Mouse (Mus musculus) CH12.LX (cell line): ENCODE measurements around the gene Fancd2. TPM values are rescaled to one million over a fixed set of nuclear protein-coding genes. Genes with fewer than 3 reads are reported as not detected.

Experiments used
- DNase-seq: peaks from one replicate; pipeline ENCODE4 v3.0.0-alpha.2; 2013; ENCODE audit errors: extremely low read depth
- H3K27ac ChIP-seq: 2 replicates; pipeline ENCODE4 v1.5.1; 2012; ENCODE audit warnings: low read depth, mild to moderate bottlenecking, control low read depth, moderate library complexity; ENCODE audit not compliant: insufficient read depth
- H3K27me3 ChIP-seq: replicated peaks from 2 replicates; pipeline ENCODE3; 2012; ENCODE audit warnings: inconsistent platforms
- H3K36me3 ChIP-seq, 2 experiments: replicated peaks in 1 of 2; 2 replicates each; pipeline versions ENCODE3 to v1.6.1; 2012; ENCODE audit warnings: inconsistent platforms in 1 of 2, low read length in 1 of 2, mild to moderate bottlenecking in 1 of 2, mixed read lengths in 1 of 2, moderate library complexity in 1 of 2; ENCODE audit not compliant: control insufficient read depth in 1 of 2, insufficient read depth in 1 of 2
- H3K4me1 ChIP-seq, 2 experiments: 2 replicates each; pipeline ENCODE4 v1.6.1; 2012; ENCODE audit warnings: inconsistent platforms in 1 of 2, moderate library complexity in 1 of 2; ENCODE audit not compliant: insufficient read depth in 2 of 2, control insufficient read depth in 1 of 2
- H3K4me2 ChIP-seq: 2 replicates; pipeline ENCODE4 v1.6.1; 2012; ENCODE audit warnings: low read depth, mild to moderate bottlenecking, control low read depth; ENCODE audit not compliant: poor library complexity, insufficient read depth, severe bottlenecking
- H3K4me3 ChIP-seq, 3 experiments: fragments of 150-350 bp in 1 of 3; sonication (generic) in 1 of 3; replicated peaks in 1 of 3; 2 replicates each; pipeline versions ENCODE3 to v1.5.1; 2011 to 2012; ENCODE audit warnings: low read depth in 2 of 3, low read length in 2 of 3, mild to moderate bottlenecking in 2 of 3, moderate library complexity in 2 of 3, control low read depth in 1 of 3, improper control_type of control experiment in 1 of 3, inconsistent platforms in 1 of 3, mixed read lengths in 1 of 3; ENCODE audit not compliant: poor library complexity in 1 of 3
- H3K79me2 ChIP-seq: replicated peaks from 2 replicates; pipeline ENCODE4 v1.6.1; 2012; ENCODE audit warnings: mild to moderate bottlenecking, moderate library complexity; ENCODE audit not compliant: control insufficient read depth, poor library complexity, insufficient read depth, severe bottlenecking; ENCODE audit errors: extremely low read depth
- H3K9ac ChIP-seq: 2 replicates; pipeline ENCODE4 v1.6.1; 2012; ENCODE audit warnings: low read depth, mild to moderate bottlenecking, control low read depth, moderate library complexity; ENCODE audit not compliant: insufficient read depth
- H3K9me3 ChIP-seq: replicated peaks from 2 replicates; pipeline ENCODE3; 2012; ENCODE audit warnings: low read length, inconsistent platforms, mixed read lengths
- CHD1 ChIP-seq: IDR thresholded peaks from 2 replicates; pipeline ENCODE4 v1.6.1; 2012; ENCODE audit warnings: low read depth, low read length, improper control_type of control experiment, inconsistent platforms
- CHD2 ChIP-seq: IDR thresholded peaks from 2 replicates; pipeline ENCODE4 v1.6.1; 2011; ENCODE audit warnings: low read length, improper control_type of control experiment
- EP300 ChIP-seq: IDR thresholded peaks from 2 replicates; pipeline ENCODE4 v1.6.1; 2011; ENCODE audit warnings: low read length, improper control_type of control experiment
- ETS1 ChIP-seq: conservative IDR thresholded peaks from 2 replicates; pipeline ENCODE4 v1.6.1; 2012; ENCODE audit warnings: low read depth, mild to moderate bottlenecking, inconsistent platforms, low read length, improper control_type of control experiment, moderate library complexity
- GABPA ChIP-seq: IDR thresholded peaks from 2 replicates; pipeline ENCODE4 v1.6.1; 2012; ENCODE audit warnings: low read depth, low read length, improper control_type of control experiment, inconsistent platforms; ENCODE audit not compliant: insufficient replicate concordance
- MEF2A ChIP-seq: IDR thresholded peaks from 2 replicates; pipeline ENCODE4 v1.6.1; 2014; ENCODE audit warnings: low read depth, mild to moderate bottlenecking, inconsistent platforms, low read length, improper control_type of control experiment, borderline replicate concordance
- MXI1 ChIP-seq: IDR thresholded peaks from 2 replicates; pipeline ENCODE4 v1.6.1; 2011; ENCODE audit warnings: mild to moderate bottlenecking, low read depth, low read length, improper control_type of control experiment
- MYC ChIP-seq: IDR thresholded peaks from 2 replicates; pipeline ENCODE4 v1.6.1; 2011; ENCODE audit warnings: low read depth, mild to moderate bottlenecking, improper control_type of control experiment, low read length
- NELFE ChIP-seq: IDR thresholded peaks from 2 replicates; pipeline ENCODE4 v1.6.1; 2011; ENCODE audit warnings: low read depth, low read length, improper control_type of control experiment
- PAX5 ChIP-seq: IDR thresholded peaks from 2 replicates; pipeline ENCODE4 v1.6.1; 2012; ENCODE audit warnings: low read length, inconsistent platforms, mixed read lengths
- POLR2AphosphoS2 ChIP-seq: IDR thresholded peaks from 2 replicates; pipeline ENCODE4 v1.6.1; 2011; ENCODE audit warnings: low read depth, low read length, improper control_type of control experiment
- RAD21 ChIP-seq: IDR thresholded peaks from 2 replicates; pipeline ENCODE4 v1.6.1; 2011; ENCODE audit warnings: low read depth, mild to moderate bottlenecking, low read length, improper control_type of control experiment, moderate library complexity
- RCOR1 ChIP-seq: conservative IDR thresholded peaks from 2 replicates; pipeline ENCODE4 v1.6.1; 2012; ENCODE audit warnings: low read depth, mild to moderate bottlenecking, inconsistent platforms, low read length, improper control_type of control experiment
- TCF12 ChIP-seq: IDR thresholded peaks from 2 replicates; pipeline ENCODE4 v1.6.1; 2014; ENCODE audit warnings: low read depth, mild to moderate bottlenecking, inconsistent platforms, low read length, improper control_type of control experiment
- UBTF ChIP-seq: IDR thresholded peaks from 2 replicates; pipeline ENCODE4 v1.6.1; 2012; ENCODE audit warnings: low read depth, mild to moderate bottlenecking, inconsistent platforms, low read length, improper control_type of control experiment, moderate library complexity
- ZMIZ1 ChIP-seq: IDR thresholded peaks from 2 replicates; pipeline ENCODE4 v1.6.1; 2012; ENCODE audit warnings: low read depth, mild to moderate bottlenecking, inconsistent platforms, low read length, improper control_type of control experiment
- ZNF384 ChIP-seq: IDR thresholded peaks from 2 replicates; pipeline ENCODE4 v1.6.1; 2012; ENCODE audit warnings: low read depth, low read length, improper control_type of control experiment, inconsistent platforms
- dilution Hi-C: fragments of 300-500 bp; cut with MboI; formaldehyde crosslinking; loops from 2 replicates; pipeline ENCODE4 v1.14.3; 2020; ENCODE audit warnings: low sequenced_read_pairs; ENCODE audit not compliant: extremely low pct_unique_long_range_greater_than_20kb, extremely low pct_ligation_motif_present
- in situ Hi-C: fragments of 300-500 bp; cut with MboI; formaldehyde crosslinking; loops from 3 replicates; pipeline ENCODE4 v1.14.3; 2019; ENCODE audit warnings: low sequenced_read_pairs, low pct_ligation_motif_present, low pct_unique_long_range_greater_than_20kb, mixed read lengths
- polyA plus RNA-seq: library from polyadenylated mRNA; unstranded; fragments of >175 nt; gene quantifications from 2 replicates; pipeline ENCODE4 v1.2.1, GENCODE M21; 2012; ENCODE audit warnings: low read depth; ENCODE audit not compliant: insufficient read length
- total RNA-seq, 2 experiments: library from RNA; depleted of rRNA; stranded (reverse); fragments of 300-350 nt in 1 of 2; fragments of >200 nt in 1 of 2; gene quantifications; 2 replicates each; pipeline ENCODE4 v1.2.3; 2012 to 2014

Gene Fancd2
- total and polyA plus RNA-seq, 3 experiments: 25.5 to 32.7 (median 30.2) TPM

GRCm38 (mm10) chr6:113608871-113609270 lies 77.4 kb downstream of the Fancd2 start:
- H3K27me3 ChIP-seq: no peaks in the 10 kb centered on the region
- dilution Hi-C loops: no loop called here
- H3K4me1 ChIP-seq: peaks cover 9 to 19% of the 10 kb centered on the region in 2 experiments; a peak in 3 of 4 replicates
- in situ Hi-C loops: no loop called here
- H3K27ac ChIP-seq: no peak overlapping the region
- H3K9me3 ChIP-seq: peaks cover 2% of the 10 kb centered on the region
- TF ChIP-seq MXI1: no peak
- no peak for TF ChIP-seq ZNF384
- no peak for TF ChIP-seq GABPA
- TF ChIP-seq ETS1: no peak
- TF ChIP-seq UBTF: no peak
- no peak overlapping the region for H3K9ac ChIP-seq
- peaks cover 17 to 72% of the 10 kb centered on the region in 2 experiments for H3K36me3 ChIP-seq
- DNase-seq: no peak
- H3K4me2 ChIP-seq: no peak overlapping the region
- peaks cover 68% of the 10 kb centered on the region for H3K79me2 ChIP-seq
- H3K4me3 ChIP-seq: no peak overlapping the region

- in situ Hi-C loops: no loop called here
- no peaks in the 10 kb centered on the region for H3K27me3 ChIP-seq
- no peak overlapping the region for H3K9ac ChIP-seq
- peaks cover 20 to 76% of the 10 kb centered on the region in 2 experiments for H3K36me3 ChIP-seq
- DNase-seq: no peak
- peaks cover 2% of the 10 kb centered on the region for H3K9me3 ChIP-seq
- H3K79me2 ChIP-seq: peaks cover 68% of the 10 kb centered on the region
- H3K4me1 ChIP-seq: peaks cover 9 to 15% of the 10 kb centered on the region in 2 experiments; a peak in 3 of 4 replicates
- TF ChIP-seq RAD21 (no peak), PAX5 (no peak), MEF2A (no peak), NELFE (no peak), EP300 (no peak), RCOR1 (no peak)
- H3K4me3 ChIP-seq: no peak overlapping the region
- dilution Hi-C loops: no loop called here
- H3K27ac ChIP-seq: no peak overlapping the region
- no peak overlapping the region for H3K4me2 ChIP-seq
These were observed 77.8 kb downstream of the Fancd2 start for GRCm38 (mm10) chr6:113609293-113609692.

- Histone ChIP-seq H3K27ac (no peak overlapping the region), H3K4me1 (peaks cover 0 to 11% of the 10 kb centered on the region in 2 experiments; a peak in 1 of 4 replicates), H3K36me3 (peaks cover 46 to 94% of the 10 kb centered on the region in 2 experiments), H3K4me2 (no peak overlapping the region), H3K4me3 (no peak overlapping the region), H3K79me2 (peaks cover 41% of the 10 kb centered on the region), H3K9me3 (peaks cover 2% of the 10 kb centered on the region), H3K9ac (no peak overlapping the region), H3K27me3 (no peaks in the 10 kb centered on the region)
- TF ChIP-seq POLR2AphosphoS2: no peak
- no peak for TF ChIP-seq GABPA
- no peak for TF ChIP-seq RAD21
- no peak for TF ChIP-seq ETS1
- TF ChIP-seq CHD1: no peak
- TF ChIP-seq ZMIZ1: no peak
- TF ChIP-seq EP300: no peak
- TF ChIP-seq MXI1: no peak
- no peak for TF ChIP-seq MYC
- no peak for TF ChIP-seq TCF12
- no peak for TF ChIP-seq CHD2
- DNase-seq: no peak
- dilution Hi-C loops (no loop called here), in situ Hi-C loops (no loop called here)
These were observed 80.9 kb downstream of the Fancd2 start for GRCm38 (mm10) chr6:113612258-113612969.
